Mouse (Mus musculus): ENCODE measurements around the gene Xlr3b.
"Not testable (repeated sequence)": the region's sequence is repeated elsewhere in the genome, so short reads cannot be mapped to it uniquely, and the experiment has no call there.

The Xlr3b gene

GRCm38 (mm10) chrX:73191934-73192333, at the start of gene Xlr3b:
Gene Xlr3b (plus strand): TSS chrX:73192207.
- peak; percentile 42 for DNase-seq (ENCODE audit: low read depth, low spot score)

- DNase-seq (ENCODE audit: low read depth, low spot score), result not testable (repeated sequence)
Measured at GRCm38 (mm10) chrX:73143218-73143618, 48.8 kb upstream of the Xlr3b start.

- not testable (repeated sequence) for DNase-seq (ENCODE audit: low read depth, low spot score)
Measured at GRCm38 (mm10) chrX:73148496-73148895, 43.5 kb upstream of the Xlr3b start, which contains the start of gene Xlr5b. Gene Xlr5b (plus strand): TSS chrX:73148796.

- DNase-seq (ENCODE audit: low read depth, low spot score), result not testable (repeated sequence)
Measured at GRCm38 (mm10) chrX:73149350-73149749, 42.7 kb upstream of the Xlr3b start, which contains the start of gene DXBay18. Gene DXBay18 (minus strand): TSS chrX:73149450.

- not testable (repeated sequence) for DNase-seq (ENCODE audit: low read depth, low spot score)
Measured at GRCm38 (mm10) chrX:73176889-73177288, 15.1 kb upstream of the Xlr3b start, which contains the start of gene Spin2d. Gene Spin2d (minus strand): TSS chrX:73176989.

GRCm38 (mm10) chrX:73213819-73214564, 22.0 kb downstream of the Xlr3b start, which contains the start of gene Xlr4b:
Gene Xlr4b (plus strand): TSS chrX:73214333.
- peak; percentile 38 for DNase-seq (ENCODE audit: low read depth, low spot score)

- DNase-seq (ENCODE audit: low read depth, low spot score), result no peak
Measured at GRCm38 (mm10) chrX:73225365-73225764, 33.4 kb downstream of the Xlr3b start.

- DNase-seq (ENCODE audit: low read depth, low spot score), result peak; percentile 93
Measured at GRCm38 (mm10) chrX:73227914-73228605, 36.1 kb downstream of the Xlr3b start, which contains the start of gene F8a. Gene F8a (plus strand): TSS chrX:73228291.

- DNase-seq (ENCODE audit: low read depth, low spot score), result peak; percentile 76
Measured at GRCm38 (mm10) chrX:73228606-73229214, 36.7 kb downstream of the Xlr3b start.

GRCm38 (mm10) chrX:73229288-73229687, 37.3 kb downstream of the Xlr3b start:
- DNase-seq (ENCODE audit: low read depth, low spot score), result peak; percentile 11

GRCm38 (mm10) chrX:73242821-73243325, 50.9 kb downstream of the Xlr3b start, which contains the start of gene Xlr4c:
Gene Xlr4c (minus strand): TSS chrX:73243130.
- DNase-seq (ENCODE audit: low read depth, low spot score), result not testable (repeated sequence)
